In genomic region chr6:81517185-81517584, GRCm38 (mm10) we compare ENCODE assay signal across 16 mouse cellular contexts.
"Had no signal": no experiment of that assay in that cellular context is flagged by ENCODE, and none has a peak within 500 bp of the region (broad histone marks: within the 10 kb centered on the region; RNA-seq: fewer than 3 reads in every experiment).

No protein-coding gene starts in this region.

- H3K4me3 ChIP-seq: midbrain, embryonic 10.5 days; midbrain, embryonic 12.5 days; midbrain, embryonic 15.5 days; neural tube, embryonic 12.5 days had no signal

- H3K27ac ChIP-seq: liver, embryonic 14.5 days; midbrain, embryonic 10.5 days; midbrain, embryonic 12.5 days; midbrain, embryonic 15.5 days; neural tube, embryonic 12.5 days had no signal

- DNase-seq: lung, adult 18-20 months; lung, embryonic 14.5 days; lung, postnatal 10 days; lung, postnatal 4 days; retina, postnatal 1 day; right cerebral cortex, postnatal 14 days; right cerebral cortex, postnatal 4 days; spleen, adult 18-20 months; thymus, adult 2 months; thymus, postnatal 25 days; thymus, postnatal 4 days had no signal

- H3K4me1 ChIP-seq: midbrain, embryonic 10.5 days; midbrain, embryonic 12.5 days; midbrain, embryonic 15.5 days; neural tube, embryonic 12.5 days had no signal
